Comparison of ENCODE assay signal across 11 mouse cellular contexts in the genomic region with DNA sequence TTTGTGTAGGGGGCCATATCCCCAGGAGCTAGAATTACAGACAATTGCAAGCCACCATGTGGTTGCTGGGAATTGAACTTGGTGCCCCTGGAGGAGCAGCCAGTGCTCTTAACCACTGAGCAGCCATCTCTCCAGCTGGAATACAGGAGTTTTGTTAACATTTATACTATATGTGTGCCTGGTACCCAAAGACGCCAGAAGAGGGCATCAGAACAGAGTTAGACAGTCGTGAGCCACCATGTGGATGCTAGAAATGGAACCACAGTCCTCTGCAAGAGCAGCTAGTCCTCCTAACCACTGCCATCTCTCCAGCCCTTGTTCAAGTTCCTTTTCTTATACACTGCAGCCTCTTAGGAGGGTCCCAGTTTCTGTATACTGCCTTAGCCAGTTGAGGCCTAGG. TPM values are rescaled to one million over a fixed set of nuclear protein-coding genes. Genes with fewer than 3 reads are reported as not detected.
A peak's percentile ranks its signal among the peaks of the same experiment; 100 is the strongest.
DNase-seq lines count a peak whose midpoint lies in the region; ATAC-seq and TF ChIP-seq lines count a peak whose summit lies in the region.
"Had no signal": no experiment of that assay in that cellular context is flagged by ENCODE, and none has a peak within 500 bp of the region (broad histone marks: within the 10 kb centered on the region; RNA-seq: fewer than 3 reads in every experiment).

No protein-coding gene starts in this region.

- DNase-seq in heart, adult 2 months = no peak
- DNase-seq in heart, postnatal 14 days = no peak
- peak; percentile 44 for DNase-seq in midbrain, embryonic 14.5 days
- peak; percentile 45 for DNase-seq in embryonic facial prominence, embryonic 11.5 days (ENCODE audit: low spot score)
- peak; percentile 47 for DNase-seq in thymus, postnatal 14 days
- no peak for DNase-seq in ovary, postnatal 36 days (ENCODE audit: low spot score)
- DNase-seq in urinary bladder, adult 18-20 months (ENCODE audit: low spot score in 2 of 2) = no peak
- DNase-seq: layer of hippocampus, adult 9-11 months had no signal

- no peak overlapping the region for H3K27ac ChIP-seq in heart, adult 2 months
- H3K27ac ChIP-seq in midbrain, embryonic 14.5 days (replicated peaks; ENCODE audit: low read depth, low read length) = no peak overlapping the region
- H3K27ac ChIP-seq in midbrain, embryonic 15.5 days = no peak overlapping the region
- H3K27ac ChIP-seq in embryonic facial prominence, embryonic 11.5 days (replicated peaks; ENCODE audit: low read depth, low read length) = no peak overlapping the region

- no peak overlapping the region for H3K9ac ChIP-seq in heart, adult 2 months (ENCODE audit: low read depth, low read length)
- no peak overlapping the region for H3K9ac ChIP-seq in midbrain, embryonic 14.5 days (replicated peaks; ENCODE audit: low read length)
- no peak overlapping the region for H3K9ac ChIP-seq in midbrain, embryonic 15.5 days
- no peak overlapping the region for H3K9ac ChIP-seq in embryonic facial prominence, embryonic 11.5 days (replicated peaks; ENCODE audit: low read length)
- H3K9ac ChIP-seq: heart, embryonic 12.5 days had no signal

- peaks cover 3% of the 10 kb centered on the region for H3K4me1 ChIP-seq in heart, adult 2 months (ENCODE audit: control insufficient read depth, insufficient read depth, low read length)
- peaks cover 7% of the 10 kb centered on the region for H3K4me1 ChIP-seq in midbrain, embryonic 14.5 days (ENCODE audit: control insufficient read depth, insufficient read depth, low read length)
- H3K4me1 ChIP-seq in midbrain, embryonic 15.5 days = peaks cover 15% of the 10 kb centered on the region
- H3K4me1 ChIP-seq in embryonic facial prominence, embryonic 11.5 days (ENCODE audit: control insufficient read depth, insufficient read depth, low read length) = peaks cover 2% of the 10 kb centered on the region; the same call in 1 of the 2 replicates

- TF ChIP-seq EP300 in heart, adult 2 months (IDR thresholded peaks at IDR 0.05; ENCODE audit: insufficient read depth, low read depth, low read length) = no peak

- no peaks in the 10 kb centered on the region for H3K9me3 ChIP-seq in midbrain, embryonic 14.5 days (ENCODE audit: control insufficient read depth, low read length)
- H3K9me3 ChIP-seq in midbrain, embryonic 15.5 days = no peaks in the 10 kb centered on the region
- no peaks in the 10 kb centered on the region for H3K9me3 ChIP-seq in embryonic facial prominence, embryonic 11.5 days (replicated peaks; ENCODE audit: control insufficient read depth, low read length)
- H3K9me3 ChIP-seq: heart, embryonic 12.5 days had no signal

- no peak for ATAC-seq in midbrain, embryonic 14.5 days (ENCODE audit: low FRiP score, low TSS enrichment)
- no peak for ATAC-seq in midbrain, embryonic 15.5 days (replicated peaks)
- no peak for ATAC-seq in embryonic facial prominence, embryonic 11.5 days (replicated peaks; ENCODE audit: insufficient number of reproducible peaks, low FRiP score, low TSS enrichment, low read depth)

- peak; percentile 41 for TF ChIP-seq CTCF in heart, adult 2 months (IDR thresholded peaks at IDR 0.05)

- intact Hi-C loops in heart, adult 2 months (cut with DNase I) = loop anchor here (5.0 kb wide), 1 partner anchor 54 kb away; a partner anchor contains a TSS
- intact Hi-C loops in heart, postnatal 14 days (cut with DNase I) = loop anchor here (5.0 kb wide), 1 partner anchor 79 kb away; no protein-coding TSS in a partner anchor

- no peak overlapping the region for H3K4me2 ChIP-seq in midbrain, embryonic 14.5 days (ENCODE audit: low read length)
- no peak overlapping the region for H3K4me2 ChIP-seq in midbrain, embryonic 15.5 days
- no peak overlapping the region for H3K4me2 ChIP-seq in embryonic facial prominence, embryonic 11.5 days (ENCODE audit: low read depth, low read length)
- H3K4me2 ChIP-seq: heart, embryonic 12.5 days had no signal

- no peaks in the 10 kb centered on the region for H3K27me3 ChIP-seq in heart, adult 2 months (ENCODE audit: control insufficient read depth, insufficient read depth, low read length)
- no peaks in the 10 kb centered on the region for H3K27me3 ChIP-seq in midbrain, embryonic 14.5 days (ENCODE audit: control insufficient read depth, insufficient read depth, low read length)
- no peaks in the 10 kb centered on the region for H3K27me3 ChIP-seq in midbrain, embryonic 15.5 days (replicated peaks)
- H3K27me3 ChIP-seq in embryonic facial prominence, embryonic 11.5 days (ENCODE audit: control insufficient read depth, insufficient read depth, low read length) = no peaks in the 10 kb centered on the region
- H3K27me3 ChIP-seq: heart, embryonic 12.5 days; megakaryocyte, embryonic 14.5 days had no signal

- WGBS in heart, adult 2 months = 46% methylated on average over 2 of the region's 2 CpGs
- WGBS in midbrain, embryonic 14.5 days = 28% methylated on average over 2 of the region's 2 CpGs
- 35% methylated on average over 2 of the region's 2 CpGs for WGBS in midbrain, embryonic 15.5 days
- WGBS in embryonic facial prominence, embryonic 11.5 days = 27% methylated on average over 2 of the region's 2 CpGs

- H3K36me3 ChIP-seq in heart, adult 2 months (ENCODE audit: control insufficient read depth, insufficient read depth, low read length) = no peaks in the 10 kb centered on the region
- peaks cover 8% of the 10 kb centered on the region; the same call in 1 of the 2 replicates for H3K36me3 ChIP-seq in midbrain, embryonic 14.5 days (ENCODE audit: control insufficient read depth, insufficient read depth, low read length)
- H3K36me3 ChIP-seq in midbrain, embryonic 15.5 days (replicated peaks) = 0 out of 2 replicates have a peak, but pooled peaks cover 10% of the 10 kb centered on the region
- H3K36me3 ChIP-seq in embryonic facial prominence, embryonic 11.5 days (replicated peaks; ENCODE audit: control insufficient read depth, insufficient read depth, low read depth, low read length) = no peaks in the 10 kb centered on the region; the same call in 1 of the 2 replicates

- TF ChIP-seq POLR2A in heart, adult 2 months (IDR thresholded peaks at IDR 0.05; ENCODE audit: insufficient read depth, low read depth, low read length) = no peak

- no peaks in the 10 kb centered on the region for H3K79me2 ChIP-seq in heart, adult 2 months (replicated peaks; ENCODE audit: control insufficient read depth, insufficient read depth, low read length)

- no peak overlapping the region for H3K4me3 ChIP-seq in heart, adult 2 months
- H3K4me3 ChIP-seq in midbrain, embryonic 14.5 days (replicated peaks; ENCODE audit: low read depth, low read length) = no peak overlapping the region
- no peak overlapping the region for H3K4me3 ChIP-seq in midbrain, embryonic 15.5 days
- H3K4me3 ChIP-seq in embryonic facial prominence, embryonic 11.5 days (ENCODE audit: low read depth, low read length) = no peak overlapping the region
- H3K4me3 ChIP-seq: heart, embryonic 12.5 days; megakaryocyte, embryonic 14.5 days had no signal

RNA-seq across cellular contexts. Expression of a gene that starts 1.9 kb away (rescaled TPM):
- 10 to 100 TPM; 11.0 to 12.5 TPM for total RNA-seq in heart, adult 2 months (2021)
- 10.9 and 15.2 TPM in 2 replicates for polyA plus RNA-seq in heart, adult 2 months (2012; rRNA removed)
- total RNA-seq in heart, postnatal 14 days (2021) = 10 to 100 TPM in 1 of 2 experiments, 1 to 10 TPM in 1; 9.5 to 10.9 TPM
- 20.3 and 22.5 TPM in 2 replicates for polyA plus RNA-seq in midbrain, embryonic 14.5 days (2014; fragmentation: Nextera tagmentation; extraction: Ambion mirVana)
- 21.8 and 21.9 TPM in 2 replicates for polyA plus RNA-seq in midbrain, embryonic 15.5 days (2015; fragmentation: Nextera tagmentation; extraction: Ambion mirVana)
- polyA plus RNA-seq in embryonic facial prominence, embryonic 11.5 days (2014; fragmentation: Nextera tagmentation; extraction: Ambion mirVana) = 21.6 and 23.4 TPM in 2 replicates

RNA-seq across cellular contexts. Expression of a gene that starts 12.2 kb away (rescaled TPM):
- 10 to 100 TPM in 1 of 2 experiments, 1 to 10 TPM in 1; 6.5 to 10.0 TPM for total RNA-seq in heart, adult 2 months (2021)
- polyA plus RNA-seq in heart, adult 2 months (2012; rRNA removed) = 8.7 and 12.4 TPM in 2 replicates
- 10 to 100 TPM in 1 of 2 experiments, 1 to 10 TPM in 1; 10.0 to 12.2 TPM for total RNA-seq in heart, postnatal 14 days (2021)
- 16.5 and 18.8 TPM in 2 replicates for polyA plus RNA-seq in midbrain, embryonic 14.5 days (2014; fragmentation: Nextera tagmentation; extraction: Ambion mirVana)
- 22.3 and 23.4 TPM in 2 replicates for polyA plus RNA-seq in midbrain, embryonic 15.5 days (2015; fragmentation: Nextera tagmentation; extraction: Ambion mirVana)
- 44.8 and 54.7 TPM in 2 replicates for polyA plus RNA-seq in embryonic facial prominence, embryonic 11.5 days (2014; fragmentation: Nextera tagmentation; extraction: Ambion mirVana)

RNA-seq across cellular contexts. Expression of a gene that starts 12.3 kb away (rescaled TPM):
- 10 to 100 TPM in 1 of 2 experiments, 1 to 10 TPM in 1; 9.4 to 12.2 TPM for total RNA-seq in heart, adult 2 months (2021)
- 10.1 and 12.4 TPM in 2 replicates for polyA plus RNA-seq in heart, adult 2 months (2012; rRNA removed)
- total RNA-seq in heart, postnatal 14 days (2021) = 10 to 100 TPM; 14.7 to 14.8 TPM
- polyA plus RNA-seq in midbrain, embryonic 14.5 days (2014; fragmentation: Nextera tagmentation; extraction: Ambion mirVana) = 29.8 and 30.3 TPM in 2 replicates
- polyA plus RNA-seq in midbrain, embryonic 15.5 days (2015; fragmentation: Nextera tagmentation; extraction: Ambion mirVana) = 35.4 and 37.2 TPM in 2 replicates
- polyA plus RNA-seq in embryonic facial prominence, embryonic 11.5 days (2014; fragmentation: Nextera tagmentation; extraction: Ambion mirVana) = 43.7 and 44.2 TPM in 2 replicates

RNA-seq across cellular contexts. Expression of a gene that starts 55.4 kb away (rescaled TPM):
- total RNA-seq in heart, adult 2 months (2021) = 10 to 100 TPM; 12.0 to 15.8 TPM
- polyA plus RNA-seq in heart, adult 2 months (2012; rRNA removed) = 8.9 and 10.5 TPM in 2 replicates
- total RNA-seq in heart, postnatal 14 days (2021) = 10 to 100 TPM; 14.6 to 16.2 TPM
- polyA plus RNA-seq in midbrain, embryonic 14.5 days (2014; fragmentation: Nextera tagmentation; extraction: Ambion mirVana) = 13.4 and 19.4 TPM in 2 replicates
- polyA plus RNA-seq in midbrain, embryonic 15.5 days (2015; fragmentation: Nextera tagmentation; extraction: Ambion mirVana) = 40.5 and 41.4 TPM in 2 replicates
- 6.9 and 7.4 TPM in 2 replicates for polyA plus RNA-seq in embryonic facial prominence, embryonic 11.5 days (2014; fragmentation: Nextera tagmentation; extraction: Ambion mirVana)

Comparison
In these comparisons a context has a peak if more than half of its experiments do, and no peak if none do; other contexts are left out.
1. DNase-seq: peak in midbrain, embryonic 14.5 days (single experiment), embryonic facial prominence, embryonic 11.5 days (single experiment) and thymus, postnatal 14 days (single experiment); none in heart, adult 2 months (0 of 2), heart, postnatal 14 days (0 of 2), ovary, postnatal 36 days (single experiment) and urinary bladder, adult 18-20 months (0 of 2).